Mouse (Mus musculus) erythroblast, embryonic 14.5 days (primary cell): ENCODE data around the gene Hdac7. TPM values are rescaled to one million over a fixed set of nuclear protein-coding genes. Genes with fewer than 3 reads are reported as not detected.

Source experiments
- H3K27me3 ChIP-seq: 2 replicates; pipeline ENCODE4 v1.6.1; 2012; ENCODE audit warnings: inconsistent platforms; ENCODE audit not compliant: control insufficient read depth
- H3K36me3 ChIP-seq: 2 replicates; pipeline ENCODE4 v1.6.1; 2012; ENCODE audit warnings: mild to moderate bottlenecking, inconsistent platforms; ENCODE audit not compliant: control insufficient read depth
- H3K4me1 ChIP-seq: 2 replicates; pipeline ENCODE4 v1.6.1; 2012; ENCODE audit warnings: inconsistent platforms; ENCODE audit not compliant: control insufficient read depth
- H3K4me3 ChIP-seq: replicated peaks from 2 replicates; pipeline ENCODE3; 2012; ENCODE audit warnings: moderate library complexity, mild to moderate bottlenecking, inconsistent platforms
- H3K9me3 ChIP-seq: 2 replicates; pipeline ENCODE4 v1.6.1; 2012; ENCODE audit warnings: low read length, inconsistent platforms, mixed read lengths; ENCODE audit not compliant: control insufficient read depth
- GATA1 ChIP-seq: IDR thresholded peaks from 2 replicates; pipeline ENCODE4 v1.6.1; 2012; ENCODE audit warnings: low read length, inconsistent platforms, mixed read lengths
- TAL1 ChIP-seq: IDR thresholded peaks from 3 replicates; pipeline ENCODE4 v1.6.1; 2012; ENCODE audit warnings: low read length, inconsistent platforms, mixed read lengths
- polyA plus RNA-seq: library from polyadenylated mRNA; stranded (reverse); fragments of >175 nt; gene quantifications from 2 replicates; pipeline ENCODE4 v1.2.3, GENCODE M21; 2012

Hdac7 gene
- polyA plus RNA-seq, 1 experiment: 0.45 TPM

DNA sequence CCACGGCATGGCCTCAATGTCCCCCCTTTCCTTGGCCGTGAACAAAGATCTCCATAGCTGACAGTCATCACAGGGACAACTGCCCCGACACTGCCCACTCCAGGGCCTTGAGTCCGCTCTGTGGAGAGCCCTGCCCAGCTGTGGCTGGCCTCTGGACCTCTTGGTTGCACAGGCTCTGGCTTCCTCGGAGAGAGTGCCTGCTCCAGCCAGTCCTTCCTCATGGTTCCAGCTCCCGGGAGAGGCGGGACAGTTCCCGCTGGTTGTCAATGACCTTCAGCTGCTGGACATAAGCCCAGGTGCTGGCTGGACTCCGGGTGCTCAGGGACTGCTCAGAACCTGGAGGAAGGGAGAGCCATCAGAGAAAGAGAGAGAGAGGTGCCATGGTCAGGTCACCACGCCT lies 99.0 kb downstream of the Hdac7 start:
- H3K4me3 ChIP-seq: no peak overlapping the region
- peaks cover 52% of the 10 kb centered on the region for H3K4me1 ChIP-seq
- no peaks in the 10 kb centered on the region for H3K27me3 ChIP-seq
- TF ChIP-seq TAL1 (no peak), GATA1 (no peak)
- H3K9me3 ChIP-seq: no peaks in the 10 kb centered on the region
- H3K36me3 ChIP-seq: no peaks in the 10 kb centered on the region

DNA sequence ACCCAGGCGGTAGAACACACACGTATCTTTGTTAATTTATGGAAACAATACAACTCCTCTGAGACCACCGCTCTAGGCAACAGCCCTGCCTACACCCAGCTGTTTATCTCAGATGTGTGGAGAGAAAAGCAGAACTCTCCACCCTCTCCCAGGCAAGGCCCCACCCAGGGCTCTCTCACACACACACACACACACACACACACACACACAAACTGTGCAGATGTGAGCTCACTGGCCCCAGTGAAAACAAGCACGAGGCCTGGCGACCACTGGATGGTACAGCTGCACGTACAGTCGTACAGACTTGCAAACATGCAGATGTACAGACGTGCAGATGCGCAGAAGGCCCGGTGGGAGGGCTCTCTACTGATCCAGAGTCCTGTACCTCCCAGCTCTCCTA lies 99.4 kb downstream of the Hdac7 start:
- TF ChIP-seq TAL1 (no peak), GATA1 (no peak)
- H3K4me3 ChIP-seq: no peak overlapping the region
- H3K4me1 ChIP-seq: peaks cover 52% of the 10 kb centered on the region
- no peaks in the 10 kb centered on the region for H3K27me3 ChIP-seq
- no peaks in the 10 kb centered on the region for H3K36me3 ChIP-seq
- no peaks in the 10 kb centered on the region for H3K9me3 ChIP-seq

DNA sequence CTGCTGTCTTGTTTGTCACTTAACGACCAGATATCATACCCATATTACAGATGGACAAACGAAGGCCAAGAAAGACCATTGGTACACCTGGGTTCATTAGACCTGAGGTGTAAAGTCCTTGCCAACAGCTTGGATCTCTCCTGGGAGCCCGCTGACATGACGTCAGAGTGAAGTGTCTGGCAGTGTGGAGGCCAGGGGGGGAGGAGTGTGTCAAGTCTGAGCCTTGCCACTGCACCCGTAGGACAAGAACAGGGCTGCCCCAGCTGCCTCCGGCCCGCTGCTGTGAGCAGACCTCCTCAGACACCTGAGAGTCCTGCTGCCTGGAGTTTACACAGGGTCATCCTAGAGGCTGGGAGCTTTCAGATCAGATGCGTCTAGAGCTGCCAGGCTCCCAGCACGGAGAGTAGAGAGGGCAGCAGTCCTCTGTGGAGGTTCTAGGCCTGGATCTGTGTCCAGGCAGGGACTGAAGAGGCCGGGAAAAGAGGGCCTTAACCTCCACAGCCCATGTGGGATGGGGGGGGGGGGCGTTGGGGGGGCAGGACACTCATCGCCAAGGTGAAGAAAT lies 100.3 kb downstream of the Hdac7 start:
- Histone ChIP-seq H3K4me3 (no peak overlapping the region), H3K4me1 (peaks cover 51% of the 10 kb centered on the region), H3K27me3 (no peaks in the 10 kb centered on the region), H3K9me3 (no peaks in the 10 kb centered on the region), H3K36me3 (no peaks in the 10 kb centered on the region)
- no peak for TF ChIP-seq GATA1
- no peak for TF ChIP-seq TAL1

DNA sequence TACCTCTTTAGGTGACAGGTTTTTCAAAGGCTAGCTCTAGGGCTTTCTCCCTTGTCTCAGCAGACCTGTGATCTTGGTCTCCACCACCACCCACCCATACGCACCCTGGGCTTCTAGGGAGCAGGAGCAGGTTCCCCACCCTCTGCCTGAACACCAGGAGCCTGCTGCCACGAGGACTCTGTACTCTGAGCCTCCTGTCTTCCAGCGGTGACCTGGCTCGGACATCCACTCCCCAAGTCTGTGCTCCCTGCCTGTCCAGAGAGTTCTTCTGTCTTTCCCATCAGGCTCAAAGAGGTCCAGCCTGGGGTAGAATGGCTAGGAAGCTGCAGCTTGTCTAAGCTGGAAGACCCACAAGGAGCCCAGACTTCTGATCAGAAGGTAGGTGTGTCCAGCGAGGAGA lies 101.1 kb downstream of the Hdac7 start:
- Histone ChIP-seq H3K9me3 (no peaks in the 10 kb centered on the region), H3K4me3 (no peak overlapping the region), H3K27me3 (no peaks in the 10 kb centered on the region), H3K4me1 (peaks cover 47% of the 10 kb centered on the region), H3K36me3 (no peaks in the 10 kb centered on the region)
- no peak for TF ChIP-seq GATA1
- TF ChIP-seq TAL1: no peak

Other genes with a start within 250 kb of the Hdac7 start
- gene Rpap3, start 138.7 kb downstream of the Hdac7 start, polyA plus RNA-seq: 0.29 and 0.42 TPM in 2 replicates
- not detected in 2 replicates for gene Endou, start 113.2 kb downstream of the Hdac7 start, polyA plus RNA-seq
- gene Rapgef3, start 76.5 kb downstream of the Hdac7 start, polyA plus RNA-seq: 0.04 TPM in 1 of 2 replicates, not detected in the other
- gene Slc48a1, start 66.0 kb downstream of the Hdac7 start, polyA plus RNA-seq: 32.7 and 39.5 TPM in 2 replicates
- not detected in 2 replicates for gene Vdr, start 66.1 kb upstream of the Hdac7 start, polyA plus RNA-seq
- 0.37 and 0.53 TPM in 2 replicates for gene Tmem106c, start 119.7 kb upstream of the Hdac7 start, polyA plus RNA-seq
- not detected in 2 replicates for gene Col2a1, start 160.2 kb upstream of the Hdac7 start, polyA plus RNA-seq
- gene Pfkm, start 248.1 kb upstream of the Hdac7 start, polyA plus RNA-seq: 2.4 and 3.1 TPM in 2 replicates
- 0.71 and 1.0 TPM in 2 replicates for gene Senp1, start 249.2 kb upstream of the Hdac7 start, polyA plus RNA-seq